Mouse (Mus musculus): ENCODE measurements around the gene Matk. TPM values are rescaled to one million over a fixed set of nuclear protein-coding genes. Genes with fewer than 3 reads are reported as not detected.

Matk gene
- polyA plus RNA-seq, 1 experiment, result 385 TPM

DNA sequence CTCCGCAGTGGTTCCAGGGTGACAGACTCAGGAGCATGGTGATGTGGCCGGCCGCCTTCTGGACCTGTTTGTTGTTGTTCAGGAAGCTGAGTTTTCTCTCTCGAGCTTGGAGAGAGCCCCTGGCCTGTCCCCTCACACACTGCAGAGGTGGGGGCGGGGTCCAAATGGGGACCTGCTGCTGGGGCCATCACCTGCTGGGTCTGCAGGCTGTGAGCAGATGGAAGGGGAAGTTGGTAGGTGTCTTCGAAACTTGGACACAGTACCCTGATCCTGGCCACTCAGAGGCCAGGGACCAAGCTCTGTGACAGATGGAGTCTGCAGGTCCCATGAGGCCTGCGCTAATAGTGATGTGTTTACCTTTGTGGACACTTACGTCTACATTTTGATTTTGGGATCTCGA, 48.6 kb downstream of the Matk start:
- no peak for DNase-seq (ENCODE audit: extremely low spot score in 1 of 2, low spot score in 1 of 2)

DNA sequence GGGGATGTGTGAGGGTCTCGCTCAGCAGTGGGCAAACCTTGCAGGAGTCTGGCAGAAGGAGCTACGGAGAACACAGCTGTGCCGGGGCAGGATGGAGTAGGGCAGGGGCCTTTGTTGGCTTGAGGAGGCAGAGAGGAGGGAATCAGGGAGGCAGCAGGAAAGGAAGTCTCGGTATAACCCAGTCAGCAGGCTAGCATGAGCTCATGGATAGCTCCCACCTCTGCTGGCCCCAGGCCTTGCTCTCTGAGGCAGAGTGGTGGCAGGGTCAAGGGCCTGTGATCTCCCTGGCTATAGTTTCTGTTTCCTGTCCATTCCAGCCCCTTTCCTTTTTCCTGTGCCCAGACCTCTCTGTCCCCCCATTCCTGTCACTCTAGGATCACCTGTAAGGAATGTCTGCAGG, 49.6 kb downstream of the Matk start:
- DNase-seq (ENCODE audit: extremely low spot score in 1 of 2, low spot score in 1 of 2), result no peak

DNA sequence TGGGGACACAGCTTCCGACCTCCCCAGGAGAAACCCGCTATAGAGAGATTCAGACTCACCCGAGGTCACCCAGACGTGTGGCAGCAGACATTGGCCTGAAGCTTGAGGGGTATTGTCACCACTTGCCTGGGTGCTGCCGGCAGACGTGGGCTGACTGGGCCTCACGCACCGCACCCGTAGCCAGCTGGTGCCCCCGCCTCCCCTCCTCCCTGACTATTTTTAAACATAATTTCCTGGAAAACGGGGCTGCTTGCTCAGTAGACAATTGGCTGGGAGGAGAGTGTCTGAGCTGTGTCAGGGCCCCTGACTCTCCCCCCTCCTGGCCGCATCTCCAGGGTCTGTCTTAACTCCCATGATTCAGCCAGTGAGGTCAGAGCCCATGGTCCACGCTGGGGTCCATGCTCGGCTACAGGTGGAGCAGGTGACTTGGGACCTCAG, 50.1 kb downstream of the Matk start:
- peak; percentile 68 to 86 for DNase-seq (ENCODE audit: extremely low spot score in 1 of 2, low spot score in 1 of 2)

DNA sequence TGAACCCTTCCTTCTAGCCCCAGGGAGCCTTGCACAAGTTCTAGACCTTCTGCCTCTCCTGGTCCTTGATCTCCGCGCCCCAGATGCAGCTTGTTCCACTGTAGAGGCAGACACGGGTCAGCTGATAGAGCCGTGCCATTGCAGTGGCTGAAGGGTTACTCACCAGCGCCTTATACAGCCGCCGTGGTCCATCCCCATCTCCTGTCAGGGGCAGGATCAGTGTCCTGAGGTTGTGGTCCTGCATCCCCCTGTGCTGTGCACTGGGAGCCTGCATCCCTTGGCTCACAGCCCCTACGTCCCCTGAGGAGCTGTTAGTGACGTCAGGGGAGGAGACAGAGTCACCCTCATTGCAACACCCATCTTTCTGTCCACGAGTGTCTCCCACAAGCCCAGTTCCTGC, 50.5 kb downstream of the Matk start:
- DNase-seq (ENCODE audit: extremely low spot score in 1 of 2, low spot score in 1 of 2), result no peak

DNA sequence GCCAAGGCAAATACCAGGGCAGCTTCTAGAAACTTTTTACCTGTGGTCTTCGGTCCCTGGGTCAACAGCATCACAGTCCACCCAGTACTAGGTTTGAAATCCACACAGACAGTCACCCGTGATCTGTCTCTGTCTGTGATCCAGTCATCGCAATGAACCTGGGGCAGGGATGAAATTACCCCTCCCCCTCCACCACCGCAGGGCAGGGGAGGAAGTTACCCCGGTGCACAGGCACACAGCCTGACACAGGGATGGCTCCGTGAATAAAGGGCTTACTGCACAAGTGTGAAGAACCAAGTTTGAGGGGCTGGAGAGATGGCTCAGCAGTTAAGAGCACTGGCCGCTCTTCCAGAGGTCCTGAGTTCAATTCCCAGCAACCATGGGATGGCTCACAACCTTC, 51.0 kb downstream of the Matk start:
- DNase-seq (ENCODE audit: extremely low spot score in 1 of 2, low spot score in 1 of 2), result no peak

DNA sequence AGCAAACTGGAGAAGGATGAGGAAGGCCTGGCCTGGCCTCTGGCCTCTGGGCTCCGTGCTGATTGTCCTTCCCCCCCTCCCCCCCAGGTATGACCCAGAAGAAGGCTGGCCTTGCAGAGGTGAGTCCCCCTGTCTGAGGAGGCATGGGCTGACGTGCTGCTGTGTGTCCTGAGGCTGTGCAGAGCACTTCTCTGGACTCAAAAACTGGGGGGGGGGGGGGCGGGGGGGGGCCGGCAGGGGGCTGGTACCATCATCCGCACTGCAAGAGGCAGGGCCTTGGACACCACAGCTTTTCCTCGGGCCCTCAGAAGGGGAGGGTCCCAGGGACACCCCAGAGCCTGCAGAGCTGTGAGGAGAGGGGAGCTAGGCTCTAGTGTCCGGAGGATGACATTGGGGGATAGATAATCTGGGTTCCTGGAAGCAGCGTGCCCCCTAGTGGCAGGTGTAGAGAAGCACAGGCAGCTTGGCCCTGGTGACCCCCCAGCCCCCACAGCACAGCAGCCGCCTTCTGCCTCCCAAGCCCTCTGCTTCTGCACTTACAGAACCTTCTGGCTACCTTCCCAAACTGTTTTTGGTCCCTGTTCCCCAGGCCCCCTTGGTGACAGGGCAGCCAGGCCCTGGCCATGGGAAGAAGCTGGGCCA, 52.0 kb downstream of the Matk start:
- peak in 1 of 2 experiments; percentile 66 for DNase-seq (ENCODE audit: extremely low spot score in 1 of 2, low spot score in 1 of 2)

DNA sequence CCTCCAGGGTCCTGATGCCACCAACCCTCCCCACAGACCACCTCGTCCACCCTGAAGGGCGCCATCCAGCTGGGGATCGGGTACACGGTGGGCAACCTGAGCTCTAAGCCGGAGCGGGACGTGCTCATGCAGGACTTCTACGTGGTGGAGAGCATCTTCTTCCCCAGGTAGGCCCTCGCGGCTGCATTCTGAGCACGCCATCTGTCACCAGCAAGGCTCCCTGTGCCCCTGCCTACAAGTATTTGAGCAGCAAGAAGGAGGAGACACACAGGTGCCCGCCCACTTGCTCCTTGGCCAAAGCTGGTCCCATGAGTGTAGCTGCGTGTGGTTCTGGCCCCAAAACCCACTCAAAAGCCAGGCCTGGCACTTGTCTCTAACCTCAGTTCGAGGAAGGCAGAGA, 52.9 kb downstream of the Matk start:
- no peak for DNase-seq (ENCODE audit: extremely low spot score in 1 of 2, low spot score in 1 of 2)

DNA sequence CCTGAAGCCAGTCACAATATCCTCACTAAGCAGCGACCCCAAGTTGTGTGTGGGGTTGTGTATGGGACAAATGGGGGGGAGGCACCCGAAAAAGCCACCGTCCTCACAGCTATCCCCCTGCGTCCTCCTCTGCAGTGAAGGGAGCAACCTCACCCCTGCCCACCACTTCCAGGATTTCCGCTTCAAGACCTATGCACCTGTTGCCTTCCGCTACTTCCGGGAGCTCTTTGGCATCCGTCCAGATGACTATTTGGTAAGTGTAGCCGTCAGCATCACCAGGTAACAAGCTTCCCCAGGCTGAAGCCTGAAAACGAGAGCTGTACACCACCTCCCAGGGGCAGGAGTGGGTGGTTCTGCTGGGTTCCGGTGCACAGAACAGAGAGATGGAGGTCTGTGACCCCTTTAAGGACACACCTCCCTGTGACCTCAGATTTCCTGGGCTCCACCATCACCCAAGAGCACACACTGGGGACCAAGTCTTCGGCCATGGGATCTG, 53.5 kb downstream of the Matk start:
- no peak for DNase-seq (ENCODE audit: extremely low spot score in 1 of 2, low spot score in 1 of 2)

DNA sequence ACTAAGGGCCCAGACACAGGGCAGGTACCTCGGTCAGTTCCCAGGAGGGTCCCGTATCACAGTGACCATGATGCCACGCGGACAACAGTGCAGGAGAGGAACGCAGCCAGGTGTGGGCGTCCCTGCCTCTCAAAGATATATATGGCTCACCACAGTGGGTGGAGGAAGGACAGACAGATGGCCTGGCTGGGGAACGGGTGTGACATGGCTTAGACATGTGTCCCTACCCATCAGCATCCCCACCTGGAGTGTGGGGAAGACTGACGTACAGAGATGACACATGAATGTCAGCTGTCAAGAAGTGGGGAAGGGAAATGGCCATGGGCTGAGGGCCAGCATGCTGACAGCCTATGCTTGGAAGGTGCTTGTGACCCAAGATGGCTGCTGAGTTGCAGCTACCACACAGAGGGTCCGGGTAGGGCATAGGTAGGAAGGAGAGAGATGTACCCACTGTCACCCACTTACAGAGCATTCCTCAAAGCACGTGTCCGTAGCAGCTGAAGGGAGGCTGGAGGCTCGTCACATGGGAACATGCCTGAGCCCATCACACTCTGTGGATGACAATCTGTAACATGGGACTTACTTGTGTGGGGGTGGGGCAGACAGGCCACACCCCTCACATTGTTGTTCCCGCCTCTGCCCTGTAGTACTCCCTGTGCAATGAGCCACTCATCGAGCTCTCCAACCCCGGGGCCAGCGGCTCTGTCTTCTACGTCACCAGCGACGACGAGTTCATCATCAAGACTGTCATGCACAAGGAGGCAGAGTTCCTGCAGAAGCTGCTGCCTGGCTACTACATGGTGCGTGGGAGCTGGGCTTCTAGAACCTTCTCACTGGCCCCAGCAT, 54.3 kb downstream of the Matk start:
- peak; percentile 61 to 74 for DNase-seq (ENCODE audit: extremely low spot score in 1 of 2, low spot score in 1 of 2)

DNA sequence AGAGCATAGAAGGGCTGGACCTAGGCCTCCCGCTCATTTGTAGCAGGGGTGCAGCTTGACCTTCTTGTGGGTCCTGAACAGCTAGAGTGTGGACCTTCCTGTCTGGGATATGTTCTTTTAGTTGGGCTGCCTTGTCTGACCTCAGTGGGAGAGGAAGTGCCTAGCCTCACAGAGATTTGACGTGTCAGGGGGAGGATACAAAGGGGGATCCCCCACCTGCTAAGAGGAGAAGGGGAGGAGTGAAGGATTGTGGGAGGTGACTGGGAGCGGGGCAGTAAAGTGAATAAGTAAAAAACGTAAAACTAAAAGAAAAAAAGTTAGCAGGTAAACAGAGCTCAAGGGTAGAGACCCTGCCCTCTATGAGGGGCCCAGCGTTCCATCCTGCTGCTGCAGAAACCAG, 56.8 kb downstream of the Matk start:
- no peak for DNase-seq (ENCODE audit: extremely low spot score in 1 of 2, low spot score in 1 of 2)

Other genes with a start within 250 kb of the Matk start
- 80.8 and 101 TPM in 2 replicates for gene Gng7, start 238.0 kb upstream of the Matk start, polyA plus RNA-seq (2012; rRNA removed)
- gene Diras1, start 227.3 kb upstream of the Matk start, polyA plus RNA-seq (2012; rRNA removed), result 79.6 and 82.1 TPM in 2 replicates
- 67.1 and 70.1 TPM in 2 replicates for gene Slc39a3, start 215.5 kb upstream of the Matk start, polyA plus RNA-seq (2012; rRNA removed)
- gene Sgta, start 192.8 kb upstream of the Matk start, polyA plus RNA-seq (2012; rRNA removed), result 207 and 208 TPM in 2 replicates
- gene Thop1, start 182.9 kb upstream of the Matk start, polyA plus RNA-seq (2012; rRNA removed), result 60.8 and 63.1 TPM in 2 replicates
- 0.44 and 0.63 TPM in 2 replicates for gene Creb3l3, start 154.1 kb upstream of the Matk start, polyA plus RNA-seq (2012; rRNA removed)
- 189 and 202 TPM in 2 replicates for gene Map2k2, start 147.0 kb upstream of the Matk start, polyA plus RNA-seq (2012; rRNA removed)
- gene Zbtb7a, start 117.7 kb upstream of the Matk start, polyA plus RNA-seq (2012; rRNA removed), result 45.1 and 46.0 TPM in 2 replicates
- gene Pias4, start 85.0 kb upstream of the Matk start, polyA plus RNA-seq (2012; rRNA removed), result 25.7 and 27.4 TPM in 2 replicates
- 1,035 and 1,113 TPM in 2 replicates for gene Eef2, start 76.3 kb upstream of the Matk start, polyA plus RNA-seq (2012; rRNA removed)
- 75.3 and 76.8 TPM in 2 replicates for gene Dapk3, start 69.9 kb upstream of the Matk start, polyA plus RNA-seq (2012; rRNA removed)
- gene 4930442H23Rik, start 69.1 kb upstream of the Matk start, polyA plus RNA-seq (2012; rRNA removed), result not detected in 2 replicates
- gene Nmrk2, start 50.9 kb upstream of the Matk start, polyA plus RNA-seq (2012; rRNA removed), result 0.18 and 0.23 TPM in 2 replicates
- 164 and 168 TPM in 2 replicates for gene Atcay, start 22.1 kb upstream of the Matk start, polyA plus RNA-seq (2012; rRNA removed)
- 89.1 and 95.9 TPM in 2 replicates for gene Zfr2, start 19.8 kb upstream of the Matk start, polyA plus RNA-seq (2012; rRNA removed)
- 51.7 and 57.4 TPM in 2 replicates for gene Mrpl54, start 14.0 kb downstream of the Matk start, polyA plus RNA-seq (2012; rRNA removed)
- gene Apba3, start 14.0 kb downstream of the Matk start, polyA plus RNA-seq (2012; rRNA removed), result 46.9 and 49.1 TPM in 2 replicates
- gene Tjp3, start 38.6 kb downstream of the Matk start, polyA plus RNA-seq (2012; rRNA removed), result 0.34 and 0.46 TPM in 2 replicates
- gene Pip5k1c, start 40.0 kb downstream of the Matk start, polyA plus RNA-seq (2012; rRNA removed), result 326 and 360 TPM in 2 replicates
- 31.5 and 31.9 TPM in 2 replicates for gene Cactin, start 68.2 kb downstream of the Matk start, polyA plus RNA-seq (2012; rRNA removed)
- gene Tbxa2r, start 75.8 kb downstream of the Matk start, polyA plus RNA-seq (2012; rRNA removed), result 2.3 and 3.3 TPM in 2 replicates
- gene Gipc3, start 90.3 kb downstream of the Matk start, polyA plus RNA-seq (2012; rRNA removed), result 0.96 and 1.1 TPM in 2 replicates
- gene Hmg20b, start 97.5 kb downstream of the Matk start, polyA plus RNA-seq (2012; rRNA removed), result 36.3 and 40.8 TPM in 2 replicates
- 27.5 and 29.5 TPM in 2 replicates for gene Mfsd12, start 104.6 kb downstream of the Matk start, polyA plus RNA-seq (2012; rRNA removed)
- gene 4930404N11Rik, start 112.9 kb downstream of the Matk start, polyA plus RNA-seq (2012; rRNA removed), result 0.67 and 0.68 TPM in 2 replicates
- 66.9 and 71.6 TPM in 2 replicates for gene Fzr1, start 125.6 kb downstream of the Matk start, polyA plus RNA-seq (2012; rRNA removed)
- 92.2 and 105 TPM in 2 replicates for gene Dohh, start 131.5 kb downstream of the Matk start, polyA plus RNA-seq (2012; rRNA removed)
- 6.9 and 8.9 TPM in 2 replicates for gene Gm48551, start 131.5 kb downstream of the Matk start, polyA plus RNA-seq (2012; rRNA removed)
- 7.4 and 10.1 TPM in 2 replicates for gene Gm48552, start 136.1 kb downstream of the Matk start, polyA plus RNA-seq (2012; rRNA removed)
- 3.6 and 4.5 TPM in 2 replicates for gene Smim24, start 140.1 kb downstream of the Matk start, polyA plus RNA-seq (2012; rRNA removed)
- gene Nfic, start 202.7 kb downstream of the Matk start, polyA plus RNA-seq (2012; rRNA removed), result 39.6 and 47.7 TPM in 2 replicates
- 345 and 388 TPM in 2 replicates for gene Celf5, start 229.8 kb downstream of the Matk start, polyA plus RNA-seq (2012; rRNA removed)
- gene Ncln, start 243.5 kb downstream of the Matk start, polyA plus RNA-seq (2012; rRNA removed), result 120 and 134 TPM in 2 replicates
- 0.94 and 1.1 TPM in 2 replicates for gene S1pr4, start 247.2 kb downstream of the Matk start, polyA plus RNA-seq (2012; rRNA removed)